Mouse (Mus musculus): ENCODE data around the gene Itga8.

Itga8 gene

DNA sequence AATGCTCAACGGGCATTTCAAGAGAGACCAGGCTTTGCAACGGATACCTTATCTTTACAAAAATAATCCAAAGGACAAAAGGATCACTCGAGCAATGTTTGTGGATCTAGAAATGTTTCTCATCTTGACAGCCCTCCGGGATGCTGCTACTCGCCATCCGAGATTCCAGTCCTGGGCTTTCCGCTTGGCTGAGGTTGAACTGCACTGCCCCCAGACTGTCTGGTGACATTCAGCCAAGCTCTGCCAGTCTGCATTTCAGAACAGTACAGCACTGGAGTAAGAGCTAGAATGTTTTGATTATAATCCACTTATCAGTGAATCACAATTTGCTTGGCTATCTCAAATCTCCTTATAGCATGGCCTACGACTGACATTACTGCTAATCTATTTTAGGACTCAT is 8.3 kb downstream of the Itga8 start:
- no peak for DNase-seq

DNA sequence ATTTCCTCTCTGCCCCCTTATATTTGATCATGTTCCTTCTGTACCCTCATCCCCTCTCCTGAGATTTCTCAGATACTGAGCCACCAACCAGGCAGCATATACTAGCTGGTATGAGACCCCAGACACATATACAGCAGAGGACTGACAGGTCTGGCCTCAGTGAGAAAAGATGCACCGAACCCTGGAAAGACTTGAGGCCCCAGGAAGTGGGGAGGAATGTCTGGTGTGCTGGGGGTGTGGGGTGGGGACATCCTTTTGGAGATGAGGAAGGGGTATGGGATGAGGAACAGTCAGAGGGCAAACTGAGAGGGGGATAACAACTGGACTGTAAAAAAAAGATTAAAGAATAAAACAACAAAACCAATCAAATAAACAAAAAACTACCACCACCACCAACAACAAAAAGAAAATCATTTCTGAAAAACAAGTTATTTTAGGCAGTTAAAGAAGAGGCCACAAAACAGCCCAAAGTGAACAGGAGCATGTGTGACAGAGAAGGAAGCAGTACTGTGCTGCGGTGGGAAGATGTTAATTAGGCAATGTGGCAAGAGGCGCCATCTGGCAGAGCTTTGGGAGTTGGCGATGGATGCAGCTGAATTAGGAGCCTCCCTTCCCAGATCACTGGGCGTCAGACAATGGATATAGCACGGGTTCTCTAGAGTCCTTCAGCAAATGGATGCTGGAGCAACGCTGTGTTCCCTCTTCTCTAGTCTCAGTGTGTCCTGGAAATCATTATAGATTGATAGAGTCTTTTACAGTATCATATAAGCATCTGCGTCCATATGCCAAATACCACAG is 9.5 kb downstream of the Itga8 start:
- DNase-seq: peak; percentile 62

DNA sequence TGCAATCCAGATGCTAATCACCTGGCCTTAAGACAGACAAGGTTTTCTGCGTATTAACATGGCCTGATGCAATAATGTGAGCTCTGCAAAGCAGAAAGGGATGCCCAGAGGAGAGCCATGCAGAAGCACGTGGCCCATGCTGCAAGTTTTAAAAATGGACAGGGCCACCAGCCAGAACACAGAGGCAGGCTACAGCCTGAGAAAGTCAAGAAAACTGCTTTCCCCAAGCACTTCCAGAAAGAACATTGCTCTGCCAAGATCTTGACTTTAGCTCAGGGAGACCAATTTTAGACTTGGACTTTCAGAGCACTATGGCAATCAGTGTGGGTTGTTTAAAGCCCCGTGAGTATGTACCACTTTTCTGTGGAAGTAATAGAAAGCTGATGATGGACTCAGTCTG is 11.5 kb downstream of the Itga8 start:
- DNase-seq: no peak

DNA sequence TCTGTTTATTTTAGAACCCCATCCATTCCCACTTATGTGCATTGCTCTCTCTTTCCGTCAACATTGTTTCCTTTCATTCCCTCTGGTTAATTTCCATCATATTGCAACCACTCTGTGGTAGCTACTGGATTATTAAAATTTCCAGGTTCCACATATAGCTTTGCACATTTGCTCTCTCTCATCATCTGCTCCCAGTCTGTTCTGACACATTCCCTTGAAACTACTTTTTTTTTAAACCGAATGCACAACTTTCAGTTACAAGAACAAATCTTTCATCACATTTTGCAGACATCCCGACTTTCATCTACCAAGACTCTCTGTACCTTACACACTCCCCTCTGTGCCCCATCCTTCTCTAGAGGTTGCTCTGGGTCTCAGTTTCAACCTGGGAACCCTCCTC is 13.9 kb downstream of the Itga8 start:
- no peak for DNase-seq

DNA sequence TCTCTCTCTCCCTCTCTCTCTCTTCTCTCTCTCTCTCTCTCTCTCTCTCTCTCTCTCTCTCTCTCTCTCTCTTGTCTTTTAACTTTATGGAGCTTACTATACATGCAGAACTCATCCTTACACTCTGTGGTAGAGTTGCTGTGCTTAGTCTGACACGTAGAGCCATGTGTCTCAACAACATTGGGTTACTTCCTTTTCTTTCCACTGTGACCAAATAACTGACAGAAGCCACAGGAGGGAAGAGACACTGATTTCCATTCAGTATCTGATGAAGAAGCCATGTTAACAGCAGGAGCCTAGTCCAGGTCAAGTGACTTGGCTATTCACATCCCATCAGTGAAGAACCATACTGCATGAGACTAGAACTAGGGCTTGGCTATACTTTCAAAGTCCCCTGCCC is 21.1 kb downstream of the Itga8 start:
- no peak for DNase-seq

DNA sequence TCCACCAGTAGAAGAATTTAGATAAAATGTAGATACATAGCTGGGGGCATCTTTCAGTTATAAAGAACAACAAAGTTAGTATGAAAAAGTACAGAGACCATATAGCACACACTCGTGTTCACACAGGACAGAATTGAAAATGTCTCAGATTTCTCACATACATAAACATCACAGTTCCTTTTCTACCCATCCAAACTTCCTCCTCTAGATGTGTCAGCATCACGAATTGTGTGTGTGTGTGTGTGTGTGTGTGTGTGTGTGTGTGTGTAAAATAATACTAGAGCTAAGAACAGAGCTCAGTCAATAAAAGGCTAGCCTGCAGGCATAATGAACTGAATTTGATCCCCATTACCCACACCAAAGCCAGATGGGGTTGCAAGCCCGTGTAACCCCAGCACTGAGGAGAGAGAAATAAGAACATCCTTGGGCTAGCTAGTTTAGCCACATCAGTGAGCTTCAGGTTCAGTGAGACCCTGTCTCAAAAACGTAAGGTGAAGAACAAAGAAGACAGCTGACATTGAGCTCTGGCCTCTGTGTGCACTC is 22.6 kb downstream of the Itga8 start:
- no peak for DNase-seq

DNA sequence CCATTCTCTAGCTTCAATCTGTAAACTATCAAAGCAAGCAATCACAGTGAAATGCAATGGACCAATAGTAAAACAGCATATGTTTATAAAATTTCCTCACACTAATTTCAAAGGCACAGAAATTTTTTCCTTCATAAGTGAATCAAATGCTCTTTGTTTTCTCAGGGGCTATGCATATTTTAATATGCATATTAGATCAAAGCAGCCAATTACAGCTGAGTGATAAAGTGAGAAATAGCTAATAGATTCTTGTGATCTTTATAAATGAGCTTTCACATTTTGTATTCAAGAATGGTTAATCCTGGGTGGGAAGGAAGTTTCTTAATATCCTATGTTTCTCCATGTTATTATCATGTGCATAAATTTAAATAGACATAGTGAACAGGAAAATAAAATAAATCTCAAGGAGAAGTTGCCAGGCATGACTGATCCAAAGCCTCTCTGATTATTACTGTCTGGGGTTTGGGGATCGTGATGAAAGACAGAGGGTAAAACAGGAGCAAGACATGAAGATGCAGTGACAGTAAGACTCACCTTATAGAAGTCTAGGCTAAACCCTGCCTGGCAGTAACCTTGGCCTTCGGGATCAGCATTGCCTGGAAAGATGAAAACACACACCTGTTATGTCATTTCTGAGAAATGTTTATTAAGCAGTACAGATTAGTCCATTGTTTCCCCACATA is 44.9 kb downstream of the Itga8 start:
- no peak for DNase-seq

DNA sequence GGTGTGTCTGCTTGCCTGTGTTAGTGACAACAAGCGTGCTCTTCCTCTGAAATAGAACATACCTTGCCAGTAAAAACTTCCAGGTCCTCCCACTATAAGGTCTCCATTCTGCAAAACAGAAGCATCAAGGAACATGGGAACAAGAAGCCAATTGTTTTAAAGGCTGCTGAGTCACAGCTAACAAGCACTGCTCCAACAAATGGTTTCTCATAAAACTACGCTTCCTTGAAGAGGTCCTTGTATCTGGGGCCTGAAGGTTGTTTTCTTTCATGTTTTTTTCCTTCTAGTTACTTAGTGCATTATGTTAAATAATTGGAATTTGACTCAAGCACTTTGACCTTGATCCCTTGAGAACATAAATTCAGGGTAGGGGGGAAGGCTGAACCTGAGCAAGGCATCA is 45.8 kb downstream of the Itga8 start:
- no peak for DNase-seq

DNA sequence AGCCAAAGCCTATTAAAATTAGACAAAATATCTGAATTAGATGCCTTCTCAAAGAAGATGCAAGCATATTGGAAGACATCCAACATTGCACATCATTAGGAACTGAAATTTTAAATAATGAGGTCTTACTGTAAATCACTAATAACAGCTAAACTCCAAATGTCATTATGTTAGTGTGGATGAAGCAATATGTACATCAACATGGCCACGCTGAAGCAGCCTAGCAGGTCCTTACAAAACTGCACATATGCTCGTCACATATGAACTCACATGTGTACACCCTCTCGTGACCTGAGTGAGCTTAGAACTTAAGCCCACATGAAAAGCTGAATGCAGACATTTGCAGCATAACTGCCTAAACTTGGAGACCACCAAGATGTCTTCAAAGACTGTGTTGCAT is 66.4 kb downstream of the Itga8 start:
- DNase-seq: no peak

DNA sequence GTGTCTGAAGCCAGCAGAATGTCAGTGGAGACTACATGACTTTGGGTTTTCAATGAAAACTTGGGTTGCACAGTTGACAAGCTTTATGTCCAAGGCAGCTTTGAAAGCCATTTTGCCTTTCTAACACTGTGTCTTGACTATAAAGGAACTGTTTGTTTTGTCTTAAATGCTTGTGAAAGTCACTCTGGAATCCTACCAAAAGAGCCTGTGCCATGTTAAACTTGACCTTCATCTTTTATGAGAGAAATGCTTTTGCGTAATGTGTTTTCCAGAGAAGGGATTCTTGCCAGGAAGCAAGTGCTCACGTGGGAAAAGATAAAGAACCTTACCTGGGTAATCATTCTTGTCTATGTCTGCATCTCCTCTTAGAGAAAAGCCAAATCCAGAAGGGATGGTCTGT is 72.0 kb downstream of the Itga8 start:
- no peak for DNase-seq

DNA sequence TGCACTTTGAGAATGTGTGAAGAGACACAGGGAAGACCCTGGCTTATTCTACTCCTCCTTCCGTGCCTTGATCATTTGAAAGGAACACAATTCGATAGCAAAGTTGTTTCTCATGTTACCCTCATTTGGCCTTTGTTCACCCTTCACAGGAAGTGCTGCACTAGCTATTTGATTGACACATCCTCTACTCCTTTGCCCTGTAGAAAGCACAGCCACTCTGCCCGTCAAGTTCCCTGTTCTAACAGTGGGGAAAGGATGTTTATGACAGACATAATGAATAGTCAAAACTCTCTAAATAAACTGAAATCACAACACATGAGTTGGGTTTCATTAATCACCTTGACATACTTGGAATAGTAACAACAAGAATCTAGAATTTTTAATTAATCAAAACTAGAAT is 73.4 kb downstream of the Itga8 start:
- DNase-seq: no peak

DNA sequence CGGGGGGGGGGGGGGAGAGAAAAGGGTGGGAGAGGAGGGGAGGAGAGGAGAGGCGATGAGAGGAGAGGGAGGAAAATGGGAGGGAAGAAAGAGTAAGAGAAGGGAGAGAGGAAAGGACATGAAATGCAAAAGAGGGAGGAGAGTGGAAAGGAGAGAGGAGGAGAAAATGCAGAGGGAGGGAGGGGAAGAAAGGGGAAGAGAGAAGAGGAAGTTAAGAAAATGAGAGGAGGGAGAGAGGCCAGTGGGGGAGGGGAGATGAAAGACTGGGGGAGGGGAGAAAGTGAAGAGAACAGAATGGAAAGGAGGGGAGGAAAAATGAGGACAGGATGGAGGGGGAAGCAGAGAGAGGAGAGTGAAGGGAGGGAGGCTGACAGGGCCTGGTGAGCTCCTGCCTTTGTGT is 74.5 kb downstream of the Itga8 start:
- DNase-seq: no peak

DNA sequence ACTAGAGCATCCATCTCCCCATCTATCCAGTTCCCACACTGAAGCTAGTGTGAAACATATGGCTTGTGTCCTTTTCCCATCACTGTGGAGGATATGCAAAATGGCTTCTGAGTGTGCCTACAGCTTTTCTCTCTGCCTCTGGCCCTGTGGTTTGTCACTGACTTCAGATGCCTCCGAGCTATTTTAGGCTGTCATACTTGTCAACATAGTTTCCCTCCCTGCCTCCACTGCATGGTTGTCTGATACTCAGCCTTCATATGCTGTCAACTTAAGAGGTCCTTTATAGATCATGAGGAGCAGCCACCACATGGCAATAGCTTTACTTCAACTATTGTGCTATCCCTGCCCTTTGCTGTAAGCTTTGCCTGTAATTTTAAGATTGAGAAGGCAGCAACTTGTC is 75.4 kb downstream of the Itga8 start:
- DNase-seq: no peak

DNA sequence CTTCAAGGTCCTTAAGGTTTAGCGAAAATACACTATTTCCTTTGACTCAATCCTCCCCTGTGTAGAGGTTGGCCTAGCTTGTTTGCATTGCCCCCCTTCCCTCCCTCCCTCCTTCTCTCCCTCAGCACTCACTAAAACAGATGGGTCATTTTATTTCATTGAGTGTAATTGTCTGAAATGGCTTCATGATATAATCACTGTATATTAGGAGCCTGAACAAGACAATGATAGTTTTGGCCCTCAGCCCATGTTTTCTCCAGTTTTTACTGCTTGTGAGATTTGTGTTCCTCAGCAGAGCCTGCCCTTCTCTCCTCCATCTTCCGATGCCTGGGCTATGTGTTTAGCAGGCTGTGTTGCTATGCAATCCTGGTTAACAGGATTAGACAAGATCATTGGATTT is 80.1 kb downstream of the Itga8 start:
- DNase-seq: no peak

DNA sequence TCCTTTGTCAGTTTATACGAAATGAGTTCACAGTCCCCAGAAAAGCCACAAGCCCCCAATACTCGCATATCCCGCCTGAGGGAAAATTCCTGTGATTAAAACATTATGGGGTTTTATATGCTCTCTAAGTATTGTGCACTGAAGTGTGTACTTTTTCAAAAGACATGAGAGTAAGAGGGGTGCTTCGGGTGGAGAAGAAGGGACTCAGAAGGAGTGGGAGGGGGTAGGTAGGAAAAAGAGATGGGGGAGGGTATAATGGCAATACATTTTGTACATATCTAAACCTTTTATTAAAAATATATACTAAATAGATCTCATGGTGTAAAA is 88.3 kb downstream of the Itga8 start:
- DNase-seq: no peak

DNA sequence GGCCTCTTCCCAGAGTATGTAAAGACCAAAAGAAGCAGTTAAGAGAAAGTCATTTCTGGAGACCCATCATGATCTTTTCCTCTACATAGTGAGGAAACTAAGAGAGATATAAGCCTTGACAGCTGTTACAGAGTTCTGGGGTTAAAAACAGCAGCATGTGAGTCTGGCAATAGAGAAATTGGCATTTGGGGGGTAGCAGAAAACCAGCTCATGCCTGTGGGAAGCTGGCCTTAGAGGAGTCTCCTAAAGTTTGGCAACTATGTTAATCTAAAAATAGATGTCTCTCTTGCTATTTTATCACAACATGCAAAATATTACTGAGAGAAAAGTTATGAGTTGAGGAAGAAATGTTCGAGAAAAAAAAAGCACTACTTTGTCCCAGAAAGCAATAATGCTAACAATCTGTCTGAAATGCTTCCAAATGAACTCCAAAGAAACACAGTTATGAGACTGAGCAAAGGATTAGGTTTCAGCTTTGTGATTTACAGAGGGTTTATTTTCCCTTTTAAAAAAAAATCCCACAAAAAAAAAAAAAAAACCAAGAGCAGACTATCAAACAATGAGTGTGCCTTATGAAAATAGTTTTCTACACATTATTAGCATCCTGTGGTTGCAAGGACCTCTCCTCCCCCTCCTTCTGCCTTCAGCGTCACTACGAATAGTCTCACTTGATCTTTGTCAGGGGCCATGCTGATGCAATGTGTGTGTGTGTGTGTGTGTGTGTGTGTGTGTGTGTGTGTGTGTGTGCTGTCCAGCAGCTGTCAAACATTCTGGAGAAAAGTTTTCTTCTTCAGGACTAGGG is 88.9 kb downstream of the Itga8 start:
- DNase-seq: no peak

DNA sequence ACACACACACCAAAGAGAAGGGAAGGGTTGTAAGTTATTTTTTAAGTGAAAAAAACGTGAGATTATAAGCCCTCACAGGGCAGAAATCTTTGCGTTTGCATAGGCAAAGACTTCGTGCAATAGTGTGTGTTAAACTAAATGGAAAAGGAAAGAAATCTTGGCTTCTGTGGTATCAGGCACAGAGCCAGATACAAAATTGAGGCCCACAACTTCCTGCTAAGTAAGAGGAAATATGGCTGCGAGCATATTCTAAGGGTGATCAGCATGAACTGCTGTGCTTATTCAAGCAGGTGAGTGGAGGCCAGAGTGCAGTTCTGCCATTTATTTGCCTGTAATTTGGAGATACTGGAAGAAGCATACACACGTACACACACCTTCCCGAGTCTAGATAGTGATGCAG is 93.6 kb downstream of the Itga8 start:
- DNase-seq: no peak

DNA sequence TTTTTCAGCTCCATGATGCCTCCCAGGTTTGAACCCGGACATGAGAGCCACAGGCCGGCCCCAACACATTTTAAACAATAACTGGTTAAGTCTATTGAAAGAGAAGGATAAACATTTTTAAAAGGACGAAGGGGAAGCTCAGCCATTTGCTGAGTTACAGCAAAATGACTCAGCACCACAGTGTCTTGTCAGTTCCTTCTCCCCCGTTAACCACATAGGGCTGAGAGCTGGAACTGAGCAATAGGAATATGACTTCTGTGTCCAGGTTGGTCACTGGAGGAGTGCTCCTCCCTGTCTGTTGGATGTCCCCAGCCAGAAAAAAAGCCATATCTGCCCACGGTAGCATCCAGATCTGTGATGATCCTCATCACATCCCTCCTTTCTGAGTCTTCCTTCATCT is 95.4 kb downstream of the Itga8 start:
- no peak for DNase-seq

DNA sequence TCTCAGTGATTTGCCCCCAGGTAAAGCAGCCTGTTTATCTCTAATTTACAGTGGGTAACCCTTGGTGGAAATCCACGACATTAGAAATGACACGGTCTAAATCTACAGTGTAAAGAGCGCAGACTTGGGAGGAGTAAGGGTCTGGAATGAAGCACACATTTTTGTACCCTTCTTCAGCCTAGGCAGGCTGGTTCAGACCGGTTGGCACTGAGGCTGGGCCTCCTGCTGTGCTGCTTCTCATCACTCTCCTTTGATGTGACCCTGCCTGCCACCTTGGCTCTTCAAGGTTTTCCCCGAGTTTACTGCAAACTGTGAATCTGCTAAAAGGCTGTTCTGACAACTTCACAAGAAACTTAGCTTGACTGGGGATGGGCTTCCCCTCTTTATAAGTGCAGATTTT is 95.8 kb downstream of the Itga8 start:
- no peak for DNase-seq

DNA sequence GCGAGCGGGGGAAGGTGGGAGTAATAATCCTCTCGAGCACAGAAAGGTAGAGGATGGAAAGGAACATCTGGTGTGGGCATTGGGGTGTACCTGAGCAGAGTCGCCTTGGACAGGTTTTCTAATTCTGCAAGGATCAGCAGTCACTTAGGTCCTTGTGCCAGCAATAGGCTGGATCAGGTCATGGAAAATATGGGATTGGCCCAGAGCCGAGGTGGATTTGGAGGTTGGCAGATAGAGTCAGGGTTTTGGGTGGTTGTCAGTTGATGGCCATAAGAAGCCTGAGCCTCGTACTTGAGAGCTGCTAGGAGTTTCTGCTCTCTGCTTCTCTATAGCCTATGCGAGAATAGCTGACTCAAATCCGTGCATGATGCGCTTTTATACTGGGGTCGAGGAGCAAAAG is 98.5 kb downstream of the Itga8 start:
- no peak for DNase-seq

DNA sequence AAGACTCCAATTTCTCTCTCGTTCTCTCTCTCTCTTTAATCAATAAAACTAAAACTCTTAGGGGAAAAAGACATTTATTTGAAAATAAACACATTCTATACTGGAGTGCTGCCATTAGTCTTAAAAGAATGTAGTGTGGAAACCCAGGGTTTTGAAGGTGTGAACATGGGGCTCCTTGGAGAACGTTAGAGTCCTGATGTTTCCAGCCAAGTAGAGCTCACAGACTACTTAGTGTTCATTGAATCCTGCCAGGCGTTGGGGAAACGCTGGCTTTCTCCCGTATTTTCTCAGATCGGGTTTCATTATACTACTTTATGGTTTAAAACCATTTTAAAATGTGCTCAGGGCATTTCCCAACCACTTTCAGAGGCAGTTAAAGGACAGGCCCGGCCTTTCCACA is 103.0 kb downstream of the Itga8 start:
- DNase-seq: no peak

DNA sequence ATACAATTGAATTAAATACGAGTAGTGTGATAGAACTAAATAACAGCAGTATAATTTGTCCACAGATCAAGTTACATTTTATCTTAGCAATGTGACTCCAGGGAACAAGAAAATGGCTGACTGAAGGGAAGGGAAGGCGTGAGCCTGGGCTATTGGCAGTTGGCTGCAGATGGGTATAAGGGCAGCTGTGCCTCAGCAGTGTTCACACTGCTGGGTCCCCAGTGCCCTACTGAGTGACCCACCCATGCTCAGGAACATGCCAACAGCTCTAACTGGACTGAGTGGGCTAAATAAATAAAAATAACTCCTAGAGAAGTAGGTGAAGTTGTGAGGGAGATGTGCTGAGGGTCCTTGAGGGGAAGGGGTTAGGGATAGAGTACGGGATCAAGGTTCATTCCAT is 103.5 kb downstream of the Itga8 start:
- no peak for DNase-seq

DNA sequence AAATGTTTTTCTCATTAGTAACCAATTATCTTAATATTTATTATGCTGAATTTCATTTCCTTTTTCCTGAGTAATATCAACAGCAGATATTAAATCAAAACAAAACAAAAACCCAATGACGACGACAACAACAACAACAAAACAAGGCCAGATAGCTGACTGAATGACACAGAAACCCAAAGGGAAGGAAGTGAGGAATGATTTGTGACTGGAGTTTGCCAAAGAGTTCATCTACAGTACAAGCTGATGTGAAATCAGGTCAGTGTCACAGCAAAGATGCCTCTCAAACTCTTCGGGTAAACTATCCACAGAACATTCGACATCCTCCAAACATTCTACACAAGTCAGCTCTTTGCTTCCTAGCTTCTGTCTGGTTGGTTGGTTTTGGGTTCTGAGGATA is 104.0 kb downstream of the Itga8 start:
- DNase-seq: no peak

DNA sequence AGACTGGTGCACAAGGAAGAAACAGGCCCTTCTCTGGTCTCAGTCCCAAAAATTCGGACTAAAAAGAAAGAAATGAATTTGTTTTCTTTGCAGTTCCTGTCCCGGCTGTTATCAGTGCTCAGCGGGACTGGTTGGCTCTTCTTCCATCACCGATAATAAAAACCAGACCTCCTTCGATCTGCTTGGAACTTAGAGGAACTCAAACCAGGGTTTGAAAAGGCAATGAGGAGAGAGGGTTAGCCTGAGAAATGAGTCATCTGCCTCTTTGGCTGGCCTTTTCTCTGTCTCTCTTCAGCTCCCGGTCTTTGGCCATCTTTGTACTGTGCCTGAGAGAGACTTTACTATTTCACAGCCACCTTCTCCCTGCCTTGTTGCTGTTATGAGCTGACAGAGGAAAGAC is 112.7 kb downstream of the Itga8 start:
- DNase-seq: no peak
